In the genomic region with DNA sequence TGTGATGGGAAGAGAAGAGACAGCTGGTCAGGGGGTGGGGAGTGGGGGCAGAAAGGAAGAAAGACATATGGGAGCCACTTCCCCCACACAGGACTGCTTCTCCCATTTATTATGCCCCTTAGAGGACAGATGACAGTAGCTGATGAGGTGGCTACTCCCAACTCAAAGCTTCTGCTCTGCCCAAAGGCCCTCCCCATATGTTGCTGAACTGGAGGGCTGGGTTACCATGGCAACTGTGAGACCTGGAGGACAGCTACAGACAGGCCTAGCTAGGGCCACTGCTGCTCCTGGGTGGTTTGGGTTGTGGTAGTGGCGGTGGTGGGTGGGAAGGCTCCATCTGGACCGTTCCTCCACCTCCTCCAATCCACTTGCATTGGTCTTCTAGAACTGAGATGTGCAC, we compare ENCODE assay signal across 12 mouse cellular contexts. TPM values are rescaled to one million over a fixed set of nuclear protein-coding genes. Genes with fewer than 3 reads are reported as not detected.
DNase-seq lines count a peak whose midpoint lies in the region; ATAC-seq and TF ChIP-seq lines count a peak whose summit lies in the region.
"Had no signal": no experiment of that assay in that cellular context is flagged by ENCODE, and none has a peak within 500 bp of the region (broad histone marks: within the 10 kb centered on the region; RNA-seq: fewer than 3 reads in every experiment).

No protein-coding gene starts in this region.

- 39% methylated on average over 2 of the region's 2 CpGs for WGBS in lung, embryonic 14.5 days
- 29% methylated on average over 2 of the region's 2 CpGs for WGBS in hindbrain, embryonic 15.5 days
- 20% methylated on average over 2 of the region's 2 CpGs for WGBS in midbrain, embryonic 13.5 days
- 71% methylated on average over 2 of the region's 2 CpGs for WGBS in stomach, postnatal 0 days

- H3K9ac ChIP-seq in lung, embryonic 14.5 days, result no peak overlapping the region
- H3K9ac ChIP-seq in hindbrain, embryonic 15.5 days, result no peak overlapping the region
- no peak overlapping the region for H3K9ac ChIP-seq in midbrain, embryonic 13.5 days (replicated peaks)
- H3K9ac ChIP-seq in stomach, postnatal 0 days (ENCODE audit: low read length), result no peak overlapping the region
- H3K9ac ChIP-seq: embryonic facial prominence, embryonic 13.5 days had no signal

- H3K9me3 ChIP-seq in lung, embryonic 14.5 days (ENCODE audit: low read depth, low read length), result no peaks in the 10 kb centered on the region
- H3K9me3 ChIP-seq in hindbrain, embryonic 15.5 days, result no peaks in the 10 kb centered on the region
- no peaks in the 10 kb centered on the region for H3K9me3 ChIP-seq in midbrain, embryonic 13.5 days
- H3K9me3 ChIP-seq in stomach, postnatal 0 days (ENCODE audit: control insufficient read depth, low read length), result no peaks in the 10 kb centered on the region
- H3K9me3 ChIP-seq: embryonic facial prominence, embryonic 13.5 days had no signal

- H3K4me3 ChIP-seq in lung, embryonic 14.5 days (ENCODE audit: low read depth, low read length), result no peak overlapping the region
- H3K4me3 ChIP-seq in hindbrain, embryonic 15.5 days, result no peak overlapping the region
- no peak overlapping the region for H3K4me3 ChIP-seq in midbrain, embryonic 13.5 days (replicated peaks)
- H3K4me3 ChIP-seq in stomach, postnatal 0 days (ENCODE audit: low read depth, low read length), result no peak overlapping the region
- H3K4me3 ChIP-seq: embryonic facial prominence, embryonic 13.5 days had no signal

- no peak for TF ChIP-seq EP300 in stomach, postnatal 0 days (optimal IDR thresholded peaks at IDR 0.05)

- ATAC-seq in lung, embryonic 14.5 days (ENCODE audit: insufficient read depth), result peak; percentile 64
- ATAC-seq in hindbrain, embryonic 15.5 days (ENCODE audit: low FRiP score, low read depth), result peak; percentile 73
- peak; percentile 74 for ATAC-seq in midbrain, embryonic 13.5 days
- no peak for ATAC-seq in stomach, postnatal 0 days (ENCODE audit: low FRiP score, low TSS enrichment)
- no peak for ATAC-seq in megakaryocyte progenitor cell, adult 5-6 weeks (replicated peaks; ENCODE audit: poor library complexity)

- no peak overlapping the region for H3K4me2 ChIP-seq in lung, embryonic 14.5 days
- H3K4me2 ChIP-seq in hindbrain, embryonic 15.5 days, result peak overlapping the region; percentile 11; the same call in 1 of the 2 replicates
- H3K4me2 ChIP-seq in midbrain, embryonic 13.5 days (replicated peaks), result no peak overlapping the region
- H3K4me2 ChIP-seq in stomach, postnatal 0 days (replicated peaks; ENCODE audit: low read depth), result no peak overlapping the region
- H3K4me2 ChIP-seq: embryonic facial prominence, embryonic 13.5 days; liver, embryonic 11.5 days had no signal

- no peak overlapping the region for H3K27ac ChIP-seq in lung, embryonic 14.5 days (ENCODE audit: low read depth)
- H3K27ac ChIP-seq in hindbrain, embryonic 15.5 days (replicated peaks), result peak overlapping the region; percentile 49
- no peak overlapping the region; the same call in 1 of the 2 replicates for H3K27ac ChIP-seq in midbrain, embryonic 13.5 days
- H3K27ac ChIP-seq in stomach, postnatal 0 days (replicated peaks), result no peak overlapping the region
- H3K27ac ChIP-seq: embryonic facial prominence, embryonic 13.5 days had no signal

- peaks cover 28% of the 10 kb centered on the region for H3K27me3 ChIP-seq in lung, embryonic 14.5 days (ENCODE audit: insufficient read depth, low read length)
- H3K27me3 ChIP-seq in hindbrain, embryonic 15.5 days, result no peaks in the 10 kb centered on the region
- peaks cover 24% of the 10 kb centered on the region for H3K27me3 ChIP-seq in midbrain, embryonic 13.5 days
- H3K27me3 ChIP-seq in stomach, postnatal 0 days (ENCODE audit: control insufficient read depth, insufficient read depth, low read length), result no peaks in the 10 kb centered on the region

- intact Hi-C loops in heart, postnatal 25 days (cut with DNase I), result no loop called here

- no peaks in the 10 kb centered on the region for H3K36me3 ChIP-seq in lung, embryonic 14.5 days (ENCODE audit: insufficient read depth)
- H3K36me3 ChIP-seq in hindbrain, embryonic 15.5 days, result no peaks in the 10 kb centered on the region
- H3K36me3 ChIP-seq in midbrain, embryonic 13.5 days, result no peaks in the 10 kb centered on the region
- H3K36me3 ChIP-seq in stomach, postnatal 0 days (ENCODE audit: control insufficient read depth, insufficient read depth, low read length), result no peaks in the 10 kb centered on the region
- H3K36me3 ChIP-seq: embryonic facial prominence, embryonic 13.5 days had no signal

- DNase-seq in lung, embryonic 14.5 days, result peak; percentile 54
- no peak for DNase-seq in lung, postnatal 10 days
- no peak for DNase-seq in heart, postnatal 25 days (ENCODE audit: low spot score)
- no peak for DNase-seq in stomach, postnatal 0 days (ENCODE audit: low spot score)
- no peak for DNase-seq in heart, adult 18-20 months
- DNase-seq: B cell, adult 2 months; thymus, adult 2 months had no signal

- TF ChIP-seq CTCF in lung, embryonic 14.5 days (IDR thresholded peaks at IDR 0.05; ENCODE audit: low read depth), result no peak
- TF ChIP-seq CTCF in stomach, postnatal 0 days (IDR thresholded peaks at IDR 0.05; ENCODE audit: low read depth), result no peak

- no peaks in the 10 kb centered on the region for H3K4me1 ChIP-seq in lung, embryonic 14.5 days (ENCODE audit: insufficient read depth)
- peaks cover 27% of the 10 kb centered on the region for H3K4me1 ChIP-seq in hindbrain, embryonic 15.5 days (replicated peaks)
- H3K4me1 ChIP-seq in midbrain, embryonic 13.5 days (replicated peaks), result peaks cover 29% of the 10 kb centered on the region
- no peaks in the 10 kb centered on the region for H3K4me1 ChIP-seq in stomach, postnatal 0 days (replicated peaks; ENCODE audit: control insufficient read depth, insufficient read depth)

RNA-seq across cellular contexts. Expression of a gene that starts 5.9 kb away (rescaled TPM):
- polyA plus RNA-seq in lung, embryonic 14.5 days (2014; fragmentation: Nextera tagmentation; extraction: Ambion mirVana), result not detected in 2 replicates
- polyA plus RNA-seq in hindbrain, embryonic 15.5 days (2015; fragmentation: Nextera tagmentation; extraction: Ambion mirVana), result 0.10 and 0.22 TPM in 2 replicates
- 0.08 TPM in 1 of 2 replicates, not detected in the other for polyA plus RNA-seq in midbrain, embryonic 13.5 days (2015; fragmentation: Nextera tagmentation; extraction: Ambion mirVana)
- total RNA-seq in heart, postnatal 25 days (2021), result under 1 TPM in 1 of 2 experiments, not detected in 1; 0.18 TPM
- 0.11 TPM in 1 of 2 replicates, not detected in the other for polyA plus RNA-seq in stomach, postnatal 0 days (2015; fragmentation: Nextera tagmentation; extraction: Ambion mirVana)
- not detected for total RNA-seq in heart, adult 18-20 months (2021)
- not detected in 2 replicates for total RNA-seq in megakaryocyte progenitor cell, adult 5-6 weeks (2015)
- total RNA-seq in megakaryocyte progenitor cell, adult 5-6 weeks (2017), result not detected in 2 replicates
- polyA plus RNA-seq: embryonic facial prominence, embryonic 13.5 days; liver, embryonic 11.5 days had no signal

RNA-seq across cellular contexts. Expression of a gene that starts 8.7 kb away (rescaled TPM):
- polyA plus RNA-seq in lung, embryonic 14.5 days (2014; fragmentation: Nextera tagmentation; extraction: Ambion mirVana), result 0.15 and 0.25 TPM in 2 replicates
- polyA plus RNA-seq in hindbrain, embryonic 15.5 days (2015; fragmentation: Nextera tagmentation; extraction: Ambion mirVana), result 6.4 and 9.9 TPM in 2 replicates
- polyA plus RNA-seq in midbrain, embryonic 13.5 days (2015; fragmentation: Nextera tagmentation; extraction: Ambion mirVana), result 0.70 and 0.88 TPM in 2 replicates
- not detected for total RNA-seq in heart, postnatal 25 days (2021)
- 0.08 and 0.17 TPM in 2 replicates for polyA plus RNA-seq in stomach, postnatal 0 days (2015; fragmentation: Nextera tagmentation; extraction: Ambion mirVana)
- not detected for total RNA-seq in heart, adult 18-20 months (2021)
- not detected in 2 replicates for total RNA-seq in megakaryocyte progenitor cell, adult 5-6 weeks (2015)
- total RNA-seq in megakaryocyte progenitor cell, adult 5-6 weeks (2017), result not detected in 2 replicates

RNA-seq across cellular contexts. Expression of a gene that starts 21.2 kb away (rescaled TPM):
- 52.1 and 55.4 TPM in 2 replicates for polyA plus RNA-seq in lung, embryonic 14.5 days (2014; fragmentation: Nextera tagmentation; extraction: Ambion mirVana)
- polyA plus RNA-seq in hindbrain, embryonic 15.5 days (2015; fragmentation: Nextera tagmentation; extraction: Ambion mirVana), result 28.6 and 29.4 TPM in 2 replicates
- 16.6 and 19.5 TPM in 2 replicates for polyA plus RNA-seq in midbrain, embryonic 13.5 days (2015; fragmentation: Nextera tagmentation; extraction: Ambion mirVana)
- 10 to 100 TPM; 11.7 to 14.3 TPM for total RNA-seq in heart, postnatal 25 days (2021)
- 15.7 and 16.1 TPM in 2 replicates for polyA plus RNA-seq in stomach, postnatal 0 days (2015; fragmentation: Nextera tagmentation; extraction: Ambion mirVana)
- total RNA-seq in heart, adult 18-20 months (2021), result 1 to 10 TPM; 8.3 to 9.4 TPM
- 17.6 and 18.9 TPM in 2 replicates for total RNA-seq in megakaryocyte progenitor cell, adult 5-6 weeks (2015)
- 32.5 and 44.3 TPM in 2 replicates for total RNA-seq in megakaryocyte progenitor cell, adult 5-6 weeks (2017)

RNA-seq across cellular contexts. Expression of a gene that starts 28.4 kb away (rescaled TPM):
- polyA plus RNA-seq in lung, embryonic 14.5 days (2014; fragmentation: Nextera tagmentation; extraction: Ambion mirVana), result 2.8 and 3.1 TPM in 2 replicates
- polyA plus RNA-seq in hindbrain, embryonic 15.5 days (2015; fragmentation: Nextera tagmentation; extraction: Ambion mirVana), result 26.3 and 30.5 TPM in 2 replicates
- polyA plus RNA-seq in midbrain, embryonic 13.5 days (2015; fragmentation: Nextera tagmentation; extraction: Ambion mirVana), result 17.0 and 24.5 TPM in 2 replicates
- 1 to 10 TPM; 2.3 to 2.4 TPM for total RNA-seq in heart, postnatal 25 days (2021)
- 0.46 and 0.81 TPM in 2 replicates for polyA plus RNA-seq in stomach, postnatal 0 days (2015; fragmentation: Nextera tagmentation; extraction: Ambion mirVana)
- 1 to 10 TPM; 2.5 to 3.4 TPM for total RNA-seq in heart, adult 18-20 months (2021)
- 0.05 and 0.15 TPM in 2 replicates for total RNA-seq in megakaryocyte progenitor cell, adult 5-6 weeks (2015)
- total RNA-seq in megakaryocyte progenitor cell, adult 5-6 weeks (2017), result not detected in 2 replicates

RNA-seq across cellular contexts. Expression of a gene that starts 40.3 kb away (rescaled TPM):
- 66.6 and 68.6 TPM in 2 replicates for polyA plus RNA-seq in lung, embryonic 14.5 days (2014; fragmentation: Nextera tagmentation; extraction: Ambion mirVana)
- 25.2 and 26.3 TPM in 2 replicates for polyA plus RNA-seq in hindbrain, embryonic 15.5 days (2015; fragmentation: Nextera tagmentation; extraction: Ambion mirVana)
- polyA plus RNA-seq in midbrain, embryonic 13.5 days (2015; fragmentation: Nextera tagmentation; extraction: Ambion mirVana), result 31.2 and 31.6 TPM in 2 replicates
- 100 to 1,000 TPM in 1 of 2 experiments, 10 to 100 TPM in 1; 99.7 to 119 TPM for total RNA-seq in heart, postnatal 25 days (2021)
- polyA plus RNA-seq in stomach, postnatal 0 days (2015; fragmentation: Nextera tagmentation; extraction: Ambion mirVana), result 53.7 and 54.5 TPM in 2 replicates
- 100 to 1,000 TPM; 127 to 134 TPM for total RNA-seq in heart, adult 18-20 months (2021)
- 38.9 and 48.0 TPM in 2 replicates for total RNA-seq in megakaryocyte progenitor cell, adult 5-6 weeks (2015)
- total RNA-seq in megakaryocyte progenitor cell, adult 5-6 weeks (2017), result 58.8 and 67.3 TPM in 2 replicates

Comparison
In these comparisons a context has a peak if more than half of its experiments do, and no peak if none do; other contexts are left out.
1. ATAC-seq: peak in lung, embryonic 14.5 days (single experiment), hindbrain, embryonic 15.5 days (single experiment) and midbrain, embryonic 13.5 days (single experiment); none in stomach, postnatal 0 days (single experiment) and megakaryocyte progenitor cell, adult 5-6 weeks (single experiment).